Mouse (Mus musculus) lung, postnatal 0 days (tissue): ENCODE measurements around the gene Ndst2.

Experiments used
- CTCF ChIP-seq: IDR thresholded peaks from 2 replicates; pipeline ENCODE4 v1.5.1; 2016; ENCODE audit warnings: antibody characterized with exemption, mild to moderate bottlenecking
- EP300 ChIP-seq: IDR thresholded peaks from 2 replicates; pipeline ENCODE4 v1.6.1; 2016; ENCODE audit warnings: antibody characterized with exemption, mild to moderate bottlenecking, control low read depth

- TF ChIP-seq EP300 (no peak), CTCF (no peak)
Measured at GRCm38 (mm10) chr14:20701554-20701953, 32.8 kb downstream of the Ndst2 start.
